In genomic region chr9:87973531-87973930, GRCm38 (mm10) we compare ENCODE assay signal across 8 mouse cellular contexts.
DNase-seq lines count a peak whose midpoint lies in the region; ATAC-seq and TF ChIP-seq lines count a peak whose summit lies in the region.
"Had no signal": no experiment of that assay in that cellular context is flagged by ENCODE, and none has a peak within 500 bp of the region (broad histone marks: within the 10 kb centered on the region; RNA-seq: fewer than 3 reads in every experiment).

No protein-coding gene starts in this region.

- H3K9me3 ChIP-seq in intestine, postnatal 0 days (ENCODE audit: control insufficient read depth), result no peaks in the 10 kb centered on the region
- H3K9me3 ChIP-seq in intestine, embryonic 15.5 days, result no peaks in the 10 kb centered on the region
- H3K9me3 ChIP-seq in kidney, postnatal 0 days (replicated peaks; ENCODE audit: low read length), result no peaks in the 10 kb centered on the region
- H3K9me3 ChIP-seq: lung, embryonic 15.5 days had no signal

- H3K4me3 ChIP-seq in intestine, postnatal 0 days (ENCODE audit: low read depth, low read length), result no peak overlapping the region
- H3K4me3 ChIP-seq in intestine, embryonic 15.5 days (replicated peaks), result no peak overlapping the region
- no peak overlapping the region for H3K4me3 ChIP-seq in kidney, postnatal 0 days (replicated peaks; ENCODE audit: low read depth, low read length)
- H3K4me3 ChIP-seq: lung, embryonic 15.5 days had no signal

- no peaks in the 10 kb centered on the region for H3K4me1 ChIP-seq in intestine, postnatal 0 days (replicated peaks; ENCODE audit: control insufficient read depth, insufficient read depth, low read length)
- no peaks in the 10 kb centered on the region for H3K4me1 ChIP-seq in intestine, embryonic 15.5 days (replicated peaks)
- H3K4me1 ChIP-seq in kidney, postnatal 0 days (replicated peaks; ENCODE audit: insufficient read depth, low read length), result no peaks in the 10 kb centered on the region
- H3K4me1 ChIP-seq: lung, embryonic 15.5 days had no signal

- no peaks in the 10 kb centered on the region for H3K36me3 ChIP-seq in intestine, postnatal 0 days (ENCODE audit: control insufficient read depth, insufficient read depth)
- no peaks in the 10 kb centered on the region for H3K36me3 ChIP-seq in intestine, embryonic 15.5 days
- H3K36me3 ChIP-seq in kidney, postnatal 0 days (ENCODE audit: insufficient read depth, low read length), result no peaks in the 10 kb centered on the region
- H3K36me3 ChIP-seq: lung, embryonic 15.5 days had no signal

- ATAC-seq in intestine, postnatal 0 days, result no peak
- ATAC-seq in intestine, embryonic 15.5 days, result no peak
- no peak for ATAC-seq in kidney, postnatal 0 days (replicated peaks; ENCODE audit: low FRiP score, low read depth)

- peak; percentile 8 for DNase-seq in urinary bladder, postnatal 25 days (ENCODE audit: low spot score)
- no peak for DNase-seq in urinary bladder, postnatal 4 days (ENCODE audit: low spot score in 2 of 2)
- peak; percentile 44 for DNase-seq in kidney, postnatal 0 days (ENCODE audit: low spot score)
- no peak for DNase-seq in spleen, postnatal 14 days (ENCODE audit: low spot score in 2 of 2)
- DNase-seq in spleen, postnatal 36 days (ENCODE audit: low spot score in 2 of 2), result no peak

- peak; percentile 60 for TF ChIP-seq CTCF in intestine, postnatal 0 days (IDR thresholded peaks at IDR 0.05; ENCODE audit: low read depth)
- TF ChIP-seq CTCF in kidney, postnatal 0 days (IDR thresholded peaks at IDR 0.05; ENCODE audit: low read depth), result peak; percentile 63

- H3K9ac ChIP-seq in intestine, postnatal 0 days (ENCODE audit: low read depth, low read length), result no peak overlapping the region
- H3K9ac ChIP-seq in intestine, embryonic 15.5 days, result no peak overlapping the region
- H3K9ac ChIP-seq in kidney, postnatal 0 days (ENCODE audit: low read depth, low read length), result no peak overlapping the region
- H3K9ac ChIP-seq: lung, embryonic 15.5 days had no signal

- no peaks in the 10 kb centered on the region for H3K27me3 ChIP-seq in intestine, postnatal 0 days (replicated peaks; ENCODE audit: control insufficient read depth, insufficient read depth, low read length)
- no peaks in the 10 kb centered on the region for H3K27me3 ChIP-seq in intestine, embryonic 15.5 days (replicated peaks)
- no peaks in the 10 kb centered on the region for H3K27me3 ChIP-seq in kidney, postnatal 0 days (ENCODE audit: insufficient read depth, low read length)
- H3K27me3 ChIP-seq: lung, embryonic 15.5 days had no signal

- no peak overlapping the region for H3K4me2 ChIP-seq in intestine, postnatal 0 days (replicated peaks; ENCODE audit: low read depth)
- no peak overlapping the region for H3K4me2 ChIP-seq in intestine, embryonic 15.5 days (replicated peaks)
- H3K4me2 ChIP-seq in kidney, postnatal 0 days (ENCODE audit: low read length), result no peak overlapping the region
- H3K4me2 ChIP-seq: lung, embryonic 15.5 days had no signal

- H3K27ac ChIP-seq in intestine, postnatal 0 days (ENCODE audit: low read depth, low read length), result no peak overlapping the region
- H3K27ac ChIP-seq in intestine, embryonic 15.5 days, result no peak overlapping the region
- H3K27ac ChIP-seq in kidney, postnatal 0 days, result no peak overlapping the region
- H3K27ac ChIP-seq: lung, embryonic 15.5 days had no signal

- WGBS in intestine, postnatal 0 days, result 48% methylated on average over 6 of the region's 6 CpGs
- WGBS in intestine, embryonic 15.5 days, result 45% methylated on average over 6 of the region's 6 CpGs
- 43% methylated on average over 6 of the region's 6 CpGs for WGBS in kidney, postnatal 0 days

Comparison
In these comparisons a context has a peak if more than half of its experiments do, and no peak if none do; other contexts are left out.
1. DNase-seq: peak in urinary bladder, postnatal 25 days (single experiment) and kidney, postnatal 0 days (single experiment); none in urinary bladder, postnatal 4 days (0 of 2), spleen, postnatal 14 days (0 of 2) and spleen, postnatal 36 days (0 of 2).